ENCODE assay signal across 8 mouse cellular contexts in the genomic region with DNA sequence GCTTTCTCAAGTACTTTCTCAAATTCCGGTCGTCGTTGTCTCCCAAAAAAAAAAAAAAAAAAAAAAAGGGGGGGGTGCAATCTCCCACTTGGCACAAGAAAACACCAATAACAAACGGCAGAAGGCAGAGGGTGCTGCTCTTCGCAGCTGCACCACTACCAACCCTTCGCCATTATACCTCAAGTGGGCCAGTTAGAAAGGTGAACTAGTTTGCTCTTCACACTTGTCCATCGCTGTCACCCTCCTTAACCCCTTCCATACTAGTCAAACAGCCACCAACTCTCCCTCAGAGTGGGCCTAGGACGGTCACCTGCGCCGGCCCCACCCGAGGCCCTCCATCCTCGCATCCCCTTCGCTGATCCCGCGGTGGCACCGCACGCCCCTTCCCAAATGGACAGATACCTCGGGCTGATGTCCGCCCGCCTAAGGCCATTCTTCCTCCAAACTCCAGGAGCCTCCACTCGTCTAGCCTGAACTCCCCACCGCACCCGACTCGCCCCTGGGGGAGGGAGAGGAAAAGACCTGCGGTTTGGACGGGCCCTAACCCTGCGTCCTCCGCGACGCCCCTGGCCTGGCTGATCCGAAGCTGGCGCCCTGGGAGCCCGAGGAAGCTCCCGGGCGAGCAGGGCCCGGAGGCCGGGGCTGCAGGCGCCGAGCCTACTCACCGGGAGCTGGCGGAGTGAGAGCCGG. TPM values are rescaled to one million over a fixed set of nuclear protein-coding genes. Genes with fewer than 3 reads are reported as not detected.
DNase-seq lines count a peak whose midpoint lies in the region; ATAC-seq and TF ChIP-seq lines count a peak whose summit lies in the region.

No protein-coding gene starts in this region.

- WGBS in embryonic facial prominence, embryonic 15.5 days = under 1% methylated on average over 42 of the region's 42 CpGs
- under 1% methylated on average over 39 of the region's 42 CpGs for WGBS in heart, embryonic 16.5 days

- peaks cover 14% of the 10 kb centered on the region in 2 experiments for H3K4me1 ChIP-seq in MEL (ENCODE audit: control insufficient read depth in 1 of 2, insufficient read depth in 2 of 2, low read length in 2 of 2)
- H3K4me1 ChIP-seq in embryonic facial prominence, embryonic 15.5 days = peaks cover 14% of the 10 kb centered on the region
- peaks cover 12% of the 10 kb centered on the region for H3K4me1 ChIP-seq in heart, embryonic 16.5 days (ENCODE audit: control insufficient read depth, insufficient read depth, low read length)

- no peaks in the 10 kb centered on the region for H3K27me3 ChIP-seq in MEL (ENCODE audit: control insufficient read depth in 1 of 2, insufficient read depth in 2 of 2, low read length in 2 of 2)
- H3K27me3 ChIP-seq in embryonic facial prominence, embryonic 15.5 days = no peaks in the 10 kb centered on the region
- no peaks in the 10 kb centered on the region for H3K27me3 ChIP-seq in heart, embryonic 16.5 days (ENCODE audit: control insufficient read depth, insufficient read depth, low read length)

- H3K36me3 ChIP-seq in MEL (ENCODE audit: control insufficient read depth in 1 of 2, insufficient read depth in 2 of 2, low read length in 2 of 2) = peaks cover 3 to 28% of the 10 kb centered on the region in 2 experiments
- H3K36me3 ChIP-seq in embryonic facial prominence, embryonic 15.5 days = no peaks in the 10 kb centered on the region
- no peaks in the 10 kb centered on the region for H3K36me3 ChIP-seq in heart, embryonic 16.5 days (ENCODE audit: control insufficient read depth, insufficient read depth)

- H3K9ac ChIP-seq in MEL (ENCODE audit: control insufficient read depth, low read depth, low read length, poor library complexity, severe bottlenecking) = peak overlapping the region; percentile 98
- H3K9ac ChIP-seq in embryonic facial prominence, embryonic 15.5 days = peak overlapping the region; percentile 96
- peak overlapping the region; percentile 99 for H3K9ac ChIP-seq in heart, embryonic 16.5 days (ENCODE audit: low read length)

- peak overlapping the region; percentile 89 to 93 for H3K4me3 ChIP-seq in MEL (ENCODE audit: control insufficient read depth in 1 of 2, insufficient read depth in 1 of 2, low read depth in 2 of 2, low read length in 2 of 2)
- H3K4me3 ChIP-seq in embryonic facial prominence, embryonic 15.5 days (replicated peaks) = peak overlapping the region; percentile 77
- peak overlapping the region; percentile 82 for H3K4me3 ChIP-seq in heart, embryonic 16.5 days (ENCODE audit: low read length)

- peak overlapping the region; percentile 70 for H3K4me2 ChIP-seq in embryonic facial prominence, embryonic 15.5 days (replicated peaks)
- H3K4me2 ChIP-seq in heart, embryonic 16.5 days (ENCODE audit: low read depth, low read length) = peak overlapping the region; percentile 72

- TF ChIP-seq POLR2A in MEL (IDR thresholded peaks at IDR 0.05; ENCODE audit: control insufficient read depth in 1 of 2, insufficient read depth in 1 of 2, low read depth in 1 of 2, low read length in 2 of 2, poor library complexity in 1 of 2) = no peak

- H3K79me2 ChIP-seq in MEL (ENCODE audit: control insufficient read depth, insufficient read depth, low read length, poor library complexity) = peaks cover 60% of the 10 kb centered on the region

- H3K27ac ChIP-seq in MEL (ENCODE audit: control insufficient read depth, low read depth, low read length) = peak overlapping the region; percentile 97
- H3K27ac ChIP-seq in embryonic facial prominence, embryonic 15.5 days (replicated peaks) = peak overlapping the region; percentile 96
- H3K27ac ChIP-seq in heart, embryonic 16.5 days (ENCODE audit: low read length) = peak overlapping the region; percentile 99

- ATAC-seq in embryonic facial prominence, embryonic 15.5 days (ENCODE audit: insufficient number of reproducible peaks, low FRiP score, low TSS enrichment, low read depth) = peak; percentile 82
- ATAC-seq in heart, embryonic 16.5 days (replicated peaks; ENCODE audit: extremely low read depth, insufficient read depth, low FRiP score) = peak; percentile 53

- no peak; a peak in 1 of 6 replicates for TF ChIP-seq CTCF in MEL (IDR thresholded peaks at IDR 0.05 in 2 of 3, conservative IDR thresholded peaks at IDR 0.05 in 1 of 3; ENCODE audit: control insufficient read depth in 1 of 3, insufficient read depth in 1 of 3, low read depth in 2 of 3, low read length in 3 of 3, poor library complexity in 1 of 3, severe bottlenecking in 1 of 3)

- DNase-seq in MEL (ENCODE audit: low read depth, low spot score) = peak; percentile 77
- DNase-seq in adrenal gland, postnatal 36 days = peak; percentile 53
- peak; percentile 14 for DNase-seq in layer of hippocampus, adult 9-11 months
- DNase-seq in lung, postnatal 14 days = peak; percentile 36
- peak; percentile 62 for DNase-seq in retina, embryonic 14.5 days (ENCODE audit: low spot score)
- no peak for DNase-seq in B cell, adult 2 months

- no peak; a peak in 2 of 4 replicates for TF ChIP-seq EP300 in MEL (IDR thresholded peaks at IDR 0.05; ENCODE audit: low read depth in 1 of 2, low read length in 2 of 2)

- TF ChIP-seq RAD21 in MEL (IDR thresholded peaks at IDR 0.05; ENCODE audit: low read depth, low read length) = no peak; the same call in 1 of the 2 replicates

- no peaks in the 10 kb centered on the region for H3K9me3 ChIP-seq in MEL (replicated peaks; ENCODE audit: insufficient read depth, low read length)
- no peaks in the 10 kb centered on the region for H3K9me3 ChIP-seq in embryonic facial prominence, embryonic 15.5 days (replicated peaks)
- H3K9me3 ChIP-seq in heart, embryonic 16.5 days (replicated peaks; ENCODE audit: control insufficient read depth, low read length) = no peaks in the 10 kb centered on the region

TF ChIP-seq in MEL, 35 proteins besides CTCF, POLR2A, EP300 and RAD21:
- TF ChIP-seq TCF12 (IDR thresholded peaks at IDR 0.05; ENCODE audit: low read depth, low read length) (peak; percentile 48; the same call in 1 of the 2 replicates), POLR2AphosphoS2 (IDR thresholded peaks at IDR 0.05; ENCODE audit: low read length) (no peak), MAX (IDR thresholded peaks at IDR 0.05; ENCODE audit: low read length) (peak; percentile 47), E2F4 (IDR thresholded peaks at IDR 0.05; ENCODE audit: borderline replicate concordance, low read depth, low read length) (no peak), BHLHE40 (IDR thresholded peaks at IDR 0.05; ENCODE audit: borderline replicate concordance, low read depth, low read length) (no peak), MYB (IDR thresholded peaks at IDR 0.05; ENCODE audit: low read depth, low read length) (0 out of 2 replicates have a peak, but pooled peaks have one; percentile 25), USF1 (IDR thresholded peaks at IDR 0.05; ENCODE audit: low read depth, low read length) (no peak), TBP (IDR thresholded peaks at IDR 0.05; ENCODE audit: low read depth, low read length) (peak; percentile 76; the same call in 1 of the 2 replicates), RCOR1 (IDR thresholded peaks at IDR 0.05; ENCODE audit: low read depth, low read length) (no peak), SIN3A (IDR thresholded peaks at IDR 0.05; ENCODE audit: low read length) (peak; percentile 89), CHD1 (IDR thresholded peaks at IDR 0.05; ENCODE audit: low read depth, low read length) (no peak), ETS1 (IDR thresholded peaks at IDR 0.05; ENCODE audit: low read depth, low read length) (0 out of 2 replicates have a peak, but pooled peaks have one; percentile 15), UBTF (IDR thresholded peaks at IDR 0.05; ENCODE audit: borderline replicate concordance, insufficient read depth, low read depth, low read length) (0 out of 2 replicates have a peak, but pooled peaks have one; percentile 74), NELFE (IDR thresholded peaks at IDR 0.05; ENCODE audit: low read depth, low read length) (peak; percentile 54; the same call in 1 of the 2 replicates), ZKSCAN1 (IDR thresholded peaks at IDR 0.05; ENCODE audit: low read depth, low read length) (no peak), ZC3H11A (IDR thresholded peaks at IDR 0.05; ENCODE audit: low read depth, low read length) (no peak), MXI1 (IDR thresholded peaks at IDR 0.05; ENCODE audit: low read depth, low read length) (peak; percentile 74), ZNF384 (IDR thresholded peaks at IDR 0.05; ENCODE audit: low read depth, low read length) (peak; percentile 95), MAZ (IDR thresholded peaks at IDR 0.05; ENCODE audit: low read depth, low read length) (peak; percentile 61; the same call in 1 of the 2 replicates), JUND (IDR thresholded peaks at IDR 0.05; ENCODE audit: low read depth, low read length) (0 out of 2 replicates have a peak, but pooled peaks have one; percentile 48), HCFC1 (IDR thresholded peaks at IDR 0.05; ENCODE audit: low read depth, low read length) (0 out of 2 replicates have a peak, but pooled peaks have one; percentile 16)
TF ChIP-seq in MEL: peak in this region for 13.

RNA-seq across cellular contexts. Expression of gene Pigl, which starts 1.6 kb away (rescaled TPM):
- total RNA-seq in MEL (2012; rRNA removed) = 1.6 and 2.0 TPM in 2 replicates
- 1 to 10 TPM in 1 of 2 experiments, not detected in 1; 4.1 TPM for polyA plus RNA-seq in MEL (2012; ENCODE audit: insufficient read depth in 1 of 2, insufficient read length in 2 of 2, low read depth in 1 of 2, low replicate concordance in 2 of 2, missing spikeins in 1 of 2)
- total RNA-seq in adrenal gland, postnatal 36 days (2021) = 10 to 100 TPM in 1 of 2 experiments, 1 to 10 TPM in 1; 7.2 to 10.0 TPM
- polyA plus RNA-seq in embryonic facial prominence, embryonic 15.5 days (2015; fragmentation: Nextera tagmentation; extraction: Ambion mirVana) = 8.1 and 9.2 TPM in 2 replicates
- polyA plus RNA-seq in heart, embryonic 16.5 days (2015; fragmentation: Nextera tagmentation; extraction: Ambion mirVana) = 6.3 and 7.2 TPM in 2 replicates

RNA-seq across cellular contexts. Expression of gene Ncor1, which starts 1.7 kb away (rescaled TPM):
- 71.8 and 90.7 TPM in 2 replicates for total RNA-seq in MEL (2012; rRNA removed)
- polyA plus RNA-seq in MEL (2012; ENCODE audit: insufficient read depth in 1 of 2, insufficient read length in 2 of 2, low read depth in 1 of 2, low replicate concordance in 2 of 2, missing spikeins in 1 of 2) = 100 to 1,000 TPM; 188 to 250 TPM
- 100 to 1,000 TPM; 180 to 205 TPM for total RNA-seq in adrenal gland, postnatal 36 days (2021)
- polyA plus RNA-seq in embryonic facial prominence, embryonic 15.5 days (2015; fragmentation: Nextera tagmentation; extraction: Ambion mirVana) = 157 and 163 TPM in 2 replicates
- polyA plus RNA-seq in heart, embryonic 16.5 days (2015; fragmentation: Nextera tagmentation; extraction: Ambion mirVana) = 72.0 and 106 TPM in 2 replicates

Comparison
In these comparisons a context has a peak if more than half of its experiments do, and no peak if none do; other contexts are left out.
1. DNase-seq: peak in MEL (single experiment), adrenal gland, postnatal 36 days (2 of 2), layer of hippocampus, adult 9-11 months (single experiment), lung, postnatal 14 days (single experiment) and retina, embryonic 14.5 days (single experiment); none in B cell, adult 2 months (0 of 2).
2. Peak in every context shown above with its lines, with median percentiles within 50 percentile points of each other: H3K27ac ChIP-seq, H3K4me3 ChIP-seq and H3K9ac ChIP-seq.